Mouse (Mus musculus) limb, embryonic 12.5 days (tissue): ENCODE data around the gene Slc25a12. TPM values are rescaled to one million over a fixed set of nuclear protein-coding genes. Genes with fewer than 3 reads are reported as not detected.
"Not testable (repeated sequence)": the region's sequence is repeated elsewhere in the genome, so short reads cannot be mapped to it uniquely, and the experiment has no call there.

Experiments used
- ATAC-seq: fragments of 200-750 bp; cut with Nextera tagmentation; 2 replicates; pipeline ENCODE4 v1.8.0; 2017; ENCODE audit warnings: low read depth, moderate TSS enrichment; ENCODE audit not compliant: insufficient number of reproducible peaks, insufficient read depth, low FRiP score, low TSS enrichment
- H3K27ac ChIP-seq: fragments of 300-500 bp; sonication (generic); 2 replicates; pipeline ENCODE4 v1.5.1; 2016; ENCODE audit warnings: mild to moderate bottlenecking, moderate library complexity
- H3K27me3 ChIP-seq: fragments of 300-500 bp; sonication (generic); 2 replicates; pipeline ENCODE4 v1.6.1; 2016; ENCODE audit warnings: mild to moderate bottlenecking, moderate library complexity
- H3K36me3 ChIP-seq: fragments of 300-500 bp; sonication (generic); 2 replicates; pipeline ENCODE4 v1.6.1; 2016; ENCODE audit warnings: mild to moderate bottlenecking, moderate library complexity
- H3K4me1 ChIP-seq: fragments of 300-500 bp; sonication (generic); replicated peaks from 2 replicates; pipeline ENCODE4 v1.6.1; 2016
- H3K4me2 ChIP-seq: fragments of 300-500 bp; sonication (generic); 2 replicates; pipeline ENCODE4 v1.6.1; 2016; ENCODE audit warnings: mild to moderate bottlenecking, moderate library complexity
- H3K4me3 ChIP-seq: fragments of 300-500 bp; sonication (generic); replicated peaks from 2 replicates; pipeline ENCODE4 v1.5.1; 2016; ENCODE audit warnings: mild to moderate bottlenecking
- H3K9ac ChIP-seq: fragments of 300-500 bp; sonication (generic); replicated peaks from 2 replicates; pipeline ENCODE4 v1.6.1; 2016; ENCODE audit warnings: mild to moderate bottlenecking, moderate library complexity
- H3K9me3 ChIP-seq: fragments of 300-500 bp; sonication (generic); 2 replicates; pipeline ENCODE4 v1.6.1; 2016; ENCODE audit warnings: mild to moderate bottlenecking, moderate library complexity
- WGBS: fragments of 180-500 bp; shearing (Covaris S2); methylation state at CpG from one replicate; pipeline ENCODE4 v1.1.7; 2016; 5-methylcytosine and 5-hydroxymethylcytosine counted together
- polyA plus RNA-seq: library from polyadenylated mRNA; unstranded; fragments of >200 nt; fragmentation: Nextera tagmentation; extraction: Ambion mirVana; gene quantifications from 2 replicates; pipeline ENCODE4 v1.2.1, GENCODE M21; 2016

Gene Slc25a12
- polyA plus RNA-seq, 1 experiment from 2014 or later = 31.4 TPM

GRCm38 (mm10) chr2:71372261-71372660, 4.7 kb upstream of the Slc25a12 start:
- not testable (repeated sequence) for H3K27me3 ChIP-seq, ATAC-seq, H3K4me3 ChIP-seq, H3K9ac ChIP-seq, H3K36me3 ChIP-seq, H3K27ac ChIP-seq, H3K4me1 ChIP-seq, H3K4me2 ChIP-seq, H3K9me3 ChIP-seq
- WGBS = 83% methylated on average over 4 of the region's 4 CpGs

- H3K36me3 ChIP-seq = no peaks in the 10 kb centered on the region
- WGBS = 91% methylated on average over 5 of the region's 5 CpGs
- H3K4me2 ChIP-seq = no peak overlapping the region
- H3K4me1 ChIP-seq = 0 out of 2 replicates have a peak, but pooled peaks cover 3% of the 10 kb centered on the region
- H3K4me3 ChIP-seq = no peak overlapping the region
- ATAC-seq = no peak
- no peak overlapping the region for H3K27ac ChIP-seq
- H3K9me3 ChIP-seq = no peaks in the 10 kb centered on the region
- no peaks in the 10 kb centered on the region for H3K27me3 ChIP-seq
- no peak overlapping the region for H3K9ac ChIP-seq
Observed at GRCm38 (mm10) chr2:71371790-71372189, 4.2 kb upstream of the Slc25a12 start.

GRCm38 (mm10) chr2:71368086-71368485, 537 bp upstream of the Slc25a12 start:
- peak overlapping the region; percentile 68; the same call in 1 of the 2 replicates for H3K4me3 ChIP-seq
- H3K27me3 ChIP-seq = no peaks in the 10 kb centered on the region
- 48% methylated on average over 8 of the region's 8 CpGs for WGBS
- H3K36me3 ChIP-seq = no peaks in the 10 kb centered on the region
- H3K9ac ChIP-seq = no peak overlapping the region
- H3K9me3 ChIP-seq = no peaks in the 10 kb centered on the region
- H3K4me1 ChIP-seq = 0 out of 2 replicates have a peak, but pooled peaks cover 3% of the 10 kb centered on the region
- H3K27ac ChIP-seq = no peak overlapping the region
- H3K4me2 ChIP-seq = peak overlapping the region; percentile 74
- ATAC-seq = no peak

GRCm38 (mm10) chr2:71366618-71367124, 878 bp downstream of the Slc25a12 start:
- Histone ChIP-seq H3K4me1 (0 out of 2 replicates have a peak, but pooled peaks cover 3% of the 10 kb centered on the region), H3K9me3 (no peaks in the 10 kb centered on the region), H3K4me3 (peak overlapping the region; percentile 68), H3K4me2 (peak overlapping the region; percentile 74), H3K27me3 (no peaks in the 10 kb centered on the region), H3K9ac (peak overlapping the region; percentile 79), H3K27ac (no peak overlapping the region), H3K36me3 (peaks cover 6% of the 10 kb centered on the region; the same call in 1 of the 2 replicates)
- no peak for ATAC-seq
- 22% methylated on average over 9 of the region's 9 CpGs for WGBS

- no peaks in the 10 kb centered on the region for H3K27me3 ChIP-seq
- H3K36me3 ChIP-seq = peaks cover 6% of the 10 kb centered on the region; the same call in 1 of the 2 replicates
- 79% methylated on average over 1 of the region's 1 CpGs for WGBS
- H3K4me2 ChIP-seq = no peak overlapping the region
- no peaks in the 10 kb centered on the region for H3K9me3 ChIP-seq
- H3K27ac ChIP-seq = no peak overlapping the region
- no peak for ATAC-seq
- H3K4me1 ChIP-seq = no peaks in the 10 kb centered on the region
- H3K9ac ChIP-seq = no peak overlapping the region
- no peak overlapping the region for H3K4me3 ChIP-seq
Observed at GRCm38 (mm10) chr2:71360192-71360591, 7.4 kb downstream of the Slc25a12 start.

- H3K4me2 ChIP-seq = no peak overlapping the region
- 87% methylated on average over 5 of the region's 5 CpGs for WGBS
Observed at GRCm38 (mm10) chr2:71358347-71358746, 9.2 kb downstream of the Slc25a12 start.

GRCm38 (mm10) chr2:71354055-71354425, 13.5 kb downstream of the Slc25a12 start:
- WGBS = 73% methylated on average over 5 of the region's 5 CpGs
- no peak overlapping the region for H3K4me3 ChIP-seq
- ATAC-seq = no peak
- H3K36me3 ChIP-seq = no peaks in the 10 kb centered on the region
- no peak overlapping the region for H3K9ac ChIP-seq
- no peaks in the 10 kb centered on the region for H3K4me1 ChIP-seq
- no peak overlapping the region for H3K4me2 ChIP-seq
- H3K27me3 ChIP-seq = no peaks in the 10 kb centered on the region
- no peaks in the 10 kb centered on the region for H3K9me3 ChIP-seq
- H3K27ac ChIP-seq = no peak overlapping the region

More at GRCm38 (mm10) chr2:71358347-71358746, 9.2 kb downstream of the Slc25a12 start:
- H3K27ac ChIP-seq = no peak overlapping the region
- H3K27me3 ChIP-seq = no peaks in the 10 kb centered on the region
- no peaks in the 10 kb centered on the region for H3K9me3 ChIP-seq
- no peak overlapping the region for H3K9ac ChIP-seq
- H3K36me3 ChIP-seq = peaks cover 6% of the 10 kb centered on the region; the same call in 1 of the 2 replicates
- H3K4me1 ChIP-seq = no peaks in the 10 kb centered on the region
- no peak overlapping the region for H3K4me3 ChIP-seq
- ATAC-seq = no peak

GRCm38 (mm10) chr2:71353306-71354054, 14.1 kb downstream of the Slc25a12 start:
- Histone ChIP-seq H3K9me3 (no peaks in the 10 kb centered on the region), H3K27ac (no peak overlapping the region), H3K4me3 (no peak overlapping the region), H3K4me1 (no peaks in the 10 kb centered on the region), H3K4me2 (no peak overlapping the region), H3K36me3 (no peaks in the 10 kb centered on the region), H3K9ac (no peak overlapping the region), H3K27me3 (no peaks in the 10 kb centered on the region)
- 51% methylated on average over 10 of the region's 10 CpGs for WGBS
- ATAC-seq = no peak

GRCm38 (mm10) chr2:71351727-71351987, 15.9 kb downstream of the Slc25a12 start:
- no peak overlapping the region for H3K4me2 ChIP-seq
- H3K36me3 ChIP-seq = no peaks in the 10 kb centered on the region
- no peak for ATAC-seq
- H3K4me3 ChIP-seq = no peak overlapping the region
- H3K4me1 ChIP-seq = no peaks in the 10 kb centered on the region
- no peak overlapping the region for H3K27ac ChIP-seq
- no peaks in the 10 kb centered on the region for H3K27me3 ChIP-seq
- H3K9me3 ChIP-seq = no peaks in the 10 kb centered on the region
- WGBS = 84% methylated on average over 3 of the region's 3 CpGs
- no peak overlapping the region for H3K9ac ChIP-seq

- H3K27me3 ChIP-seq = no peaks in the 10 kb centered on the region
- no peak overlapping the region for H3K9ac ChIP-seq
- no peaks in the 10 kb centered on the region for H3K9me3 ChIP-seq
- 84% methylated on average over 11 of the region's 11 CpGs for WGBS
- H3K27ac ChIP-seq = no peak overlapping the region
- no peak overlapping the region for H3K4me2 ChIP-seq
- H3K4me1 ChIP-seq = no peaks in the 10 kb centered on the region
- no peak overlapping the region for H3K4me3 ChIP-seq
- H3K36me3 ChIP-seq = no peaks in the 10 kb centered on the region
- ATAC-seq = no peak
Observed at GRCm38 (mm10) chr2:71350904-71351726, 16.4 kb downstream of the Slc25a12 start.

- 78% methylated on average over 7 of the region's 7 CpGs for WGBS
- no peak for ATAC-seq
- no peak overlapping the region for H3K4me2 ChIP-seq
- no peaks in the 10 kb centered on the region for H3K4me1 ChIP-seq
- H3K36me3 ChIP-seq = no peaks in the 10 kb centered on the region
- no peaks in the 10 kb centered on the region for H3K27me3 ChIP-seq
- H3K9me3 ChIP-seq = no peaks in the 10 kb centered on the region
- no peak overlapping the region for H3K9ac ChIP-seq
- no peak overlapping the region for H3K4me3 ChIP-seq
- no peak overlapping the region for H3K27ac ChIP-seq
Observed at GRCm38 (mm10) chr2:71350181-71350580, 17.4 kb downstream of the Slc25a12 start.
